Mouse (Mus musculus) stomach, postnatal 0 days (tissue): ENCODE results near the gene Rps9.

Experiments
- CTCF ChIP-seq: IDR thresholded peaks from 2 replicates; pipeline ENCODE4 v1.5.1; 2016; ENCODE audit warnings: antibody characterized with exemption, low read depth, mild to moderate bottlenecking, moderate library complexity
- EP300 ChIP-seq: optimal IDR thresholded peaks from 2 replicates; pipeline ENCODE3; 2016; ENCODE audit warnings: antibody characterized with exemption

- no peak for TF ChIP-seq CTCF
- no peak for TF ChIP-seq EP300
Measured at GRCm38 (mm10) chr7:3692987-3693808, 10.6 kb upstream of the Rps9 start, which contains the start of gene Mboat7.
